ENCODE assay signal across 13 mouse cellular contexts in the genomic region with DNA sequence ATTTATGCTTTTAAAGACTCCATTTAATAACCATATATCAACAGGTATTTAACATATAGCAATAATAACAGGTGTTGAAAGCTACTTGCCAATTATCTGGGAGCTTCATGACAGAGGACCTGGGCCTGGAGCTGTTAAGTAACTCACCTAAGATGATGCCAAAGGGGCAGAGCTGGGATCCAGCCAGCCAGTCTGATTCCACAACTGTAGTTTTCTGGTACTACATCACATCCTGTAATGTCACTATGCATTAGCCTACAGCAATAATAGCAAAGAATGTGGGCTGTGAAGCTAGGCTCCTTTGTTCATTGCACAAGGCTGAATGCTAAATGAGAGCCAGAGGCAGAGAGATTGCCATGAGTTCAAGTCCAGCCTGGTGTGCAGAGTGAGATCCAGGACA.
"Had no signal": no experiment of that assay in that cellular context is flagged by ENCODE, and none has a peak within 500 bp of the region (broad histone marks: within the 10 kb centered on the region; RNA-seq: fewer than 3 reads in every experiment).

No protein-coding gene starts in this region.

- H3K4me2 ChIP-seq: liver, embryonic 13.5 days; midbrain, embryonic 12.5 days; midbrain, embryonic 15.5 days; neural tube, embryonic 13.5 days had no signal

- H3K27ac ChIP-seq: kidney, postnatal 0 days; liver, embryonic 13.5 days; midbrain, embryonic 12.5 days; midbrain, embryonic 15.5 days; neural tube, embryonic 13.5 days had no signal

- H3K4me1 ChIP-seq: midbrain, embryonic 12.5 days; midbrain, embryonic 15.5 days; neural tube, embryonic 13.5 days had no signal

- ATAC-seq: midbrain, embryonic 15.5 days had no signal

- H3K4me3 ChIP-seq: liver, embryonic 13.5 days; midbrain, embryonic 12.5 days; midbrain, embryonic 15.5 days; myocyte; neural tube, embryonic 13.5 days had no signal

- H3K36me3 ChIP-seq: liver, embryonic 13.5 days; midbrain, embryonic 15.5 days; neural tube, embryonic 13.5 days had no signal

- H3K9me3 ChIP-seq: liver, embryonic 13.5 days; midbrain, embryonic 12.5 days; midbrain, embryonic 15.5 days; neural tube, embryonic 13.5 days had no signal

- H3K27me3 ChIP-seq: liver, embryonic 13.5 days; midbrain, embryonic 12.5 days; midbrain, embryonic 15.5 days; neural tube, embryonic 13.5 days had no signal

- H3K9ac ChIP-seq: liver, embryonic 13.5 days; midbrain, embryonic 12.5 days; midbrain, embryonic 15.5 days; neural tube, embryonic 13.5 days had no signal

- DNase-seq: kidney, adult 18-20 months; kidney, postnatal 25 days; liver, embryonic 13.5 days; lung, adult 2 months; lung, postnatal 14 days; lung, postnatal 4 days; retina, postnatal 1 day; thymus, postnatal 25 days had no signal
